Mouse (Mus musculus) testis, postnatal 10 days (tissue): ENCODE measurements around the gene Fbxl20.
"Not testable (repeated sequence)": the region's sequence is repeated elsewhere in the genome, so short reads cannot be mapped to it uniquely, and the experiment has no call there.

Source experiments
- DNase-seq: peaks from one replicate; pipeline ENCODE4 v3.0.0; 2021; ENCODE audit warnings: low spot score

Fbxl20 gene

DNA sequence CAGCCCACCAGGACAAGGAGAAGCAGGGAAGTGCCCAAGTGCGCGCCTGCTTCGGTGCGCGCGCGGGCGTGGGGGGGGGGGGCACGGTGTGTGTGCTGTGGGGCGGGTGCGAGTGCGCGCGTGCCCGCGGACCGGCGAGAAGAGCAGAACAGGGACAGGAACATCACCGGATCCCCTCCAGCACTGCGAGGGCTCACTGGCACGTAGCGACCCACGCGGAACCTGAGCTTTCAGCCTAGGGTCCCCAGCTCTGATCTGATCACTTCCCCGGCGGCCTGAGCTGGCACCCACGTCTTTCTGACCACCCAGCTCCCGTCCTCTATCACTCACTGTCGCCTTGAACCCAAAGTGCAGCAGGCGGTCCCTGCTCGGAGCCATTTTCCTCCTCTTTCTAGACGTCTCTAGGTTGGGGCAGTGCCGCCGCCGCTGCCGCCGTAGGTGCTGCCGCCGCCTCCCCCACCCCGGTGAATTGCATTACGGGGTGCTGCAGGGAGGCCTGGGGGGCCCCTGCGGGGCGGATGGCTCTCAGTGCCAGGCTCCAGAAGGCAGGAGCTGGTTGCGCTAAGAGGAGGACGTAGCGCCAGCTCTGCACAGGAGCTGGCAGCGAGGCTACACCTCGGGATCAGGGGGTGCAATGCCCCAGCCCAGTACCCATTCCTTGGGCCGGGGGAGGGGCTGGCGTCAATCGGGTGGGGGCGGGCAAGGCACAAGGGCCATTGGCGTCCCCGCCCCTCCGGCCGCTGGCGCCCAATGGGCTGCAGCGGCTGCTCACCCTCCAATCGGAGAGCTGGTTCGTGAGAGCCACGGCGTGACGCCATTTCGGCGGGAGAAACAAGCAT lies at the start of gene Fbxl20:
Fbxl20 (minus strand) TSS at position 618 of the 839 bp plus-strand sequence.
- peak; percentile 93 for DNase-seq

DNA sequence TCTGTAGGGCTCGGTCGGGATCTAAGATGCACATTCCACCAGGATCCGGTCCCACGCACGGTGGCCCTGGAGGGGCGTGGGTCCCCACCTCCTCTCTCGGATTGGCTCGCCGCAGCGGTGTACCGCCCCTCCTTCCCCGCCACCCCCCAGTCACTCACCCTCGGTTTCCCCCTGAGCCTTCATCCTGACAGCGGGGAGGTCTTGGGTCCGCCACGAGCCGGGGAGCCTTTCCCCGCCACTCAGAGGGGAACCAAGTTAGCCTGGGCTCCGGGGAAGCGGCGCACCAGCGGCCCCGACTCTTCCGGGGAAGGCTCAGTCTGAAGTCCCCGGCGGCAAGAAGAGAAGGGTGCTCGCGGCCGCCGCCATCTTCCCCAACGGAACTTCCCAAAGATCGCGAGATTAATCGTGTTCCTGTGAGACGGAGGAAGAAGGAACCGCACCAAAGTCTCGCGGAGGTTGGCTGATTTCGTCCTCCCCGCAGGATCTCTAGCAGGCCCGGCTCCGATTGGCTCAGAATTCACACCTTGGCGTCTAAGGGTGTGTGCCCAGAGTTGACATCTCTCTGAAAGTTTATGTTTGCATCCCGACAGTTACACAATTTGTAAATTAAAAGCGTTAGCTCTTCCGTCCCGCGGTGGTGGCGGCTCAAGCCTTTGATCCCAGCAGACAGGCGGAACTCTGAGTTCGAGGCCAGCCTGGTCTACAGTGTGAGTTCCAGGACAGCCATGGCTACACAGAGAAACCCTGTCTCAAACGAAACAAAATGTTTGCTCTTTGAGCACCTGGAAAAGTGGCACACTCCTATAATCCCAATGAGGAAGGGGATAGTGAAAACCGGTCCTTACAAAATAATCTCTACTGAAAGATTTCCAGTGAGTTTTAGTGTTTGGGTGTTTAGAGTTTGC lies 43.0 kb upstream of the Fbxl20 start, which contains the start of gene Med1:
Med1 (minus strand) TSS at position 393 of the 905 bp plus-strand sequence.
- DNase-seq: peak; percentile 89

DNA sequence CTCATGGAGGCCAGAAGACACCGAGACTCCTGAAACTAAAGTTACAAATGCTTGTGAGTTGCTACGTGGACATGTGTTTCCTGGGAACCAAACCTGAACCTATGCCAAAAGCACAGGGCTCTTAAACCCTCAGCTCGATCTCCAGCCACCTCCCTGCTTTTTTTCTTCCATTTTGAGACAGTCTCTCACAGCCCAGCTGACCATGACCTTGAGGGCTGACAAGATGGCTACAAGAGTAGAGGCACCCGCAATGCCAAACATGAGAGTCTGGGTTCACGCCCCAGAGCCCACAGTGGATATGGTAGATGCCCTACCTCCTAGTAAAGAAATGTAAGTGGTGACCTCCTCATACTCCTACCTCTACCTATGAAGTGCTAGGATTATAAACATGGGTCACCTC lies 40.6 kb upstream of the Fbxl20 start:
- no peak for DNase-seq

DNA sequence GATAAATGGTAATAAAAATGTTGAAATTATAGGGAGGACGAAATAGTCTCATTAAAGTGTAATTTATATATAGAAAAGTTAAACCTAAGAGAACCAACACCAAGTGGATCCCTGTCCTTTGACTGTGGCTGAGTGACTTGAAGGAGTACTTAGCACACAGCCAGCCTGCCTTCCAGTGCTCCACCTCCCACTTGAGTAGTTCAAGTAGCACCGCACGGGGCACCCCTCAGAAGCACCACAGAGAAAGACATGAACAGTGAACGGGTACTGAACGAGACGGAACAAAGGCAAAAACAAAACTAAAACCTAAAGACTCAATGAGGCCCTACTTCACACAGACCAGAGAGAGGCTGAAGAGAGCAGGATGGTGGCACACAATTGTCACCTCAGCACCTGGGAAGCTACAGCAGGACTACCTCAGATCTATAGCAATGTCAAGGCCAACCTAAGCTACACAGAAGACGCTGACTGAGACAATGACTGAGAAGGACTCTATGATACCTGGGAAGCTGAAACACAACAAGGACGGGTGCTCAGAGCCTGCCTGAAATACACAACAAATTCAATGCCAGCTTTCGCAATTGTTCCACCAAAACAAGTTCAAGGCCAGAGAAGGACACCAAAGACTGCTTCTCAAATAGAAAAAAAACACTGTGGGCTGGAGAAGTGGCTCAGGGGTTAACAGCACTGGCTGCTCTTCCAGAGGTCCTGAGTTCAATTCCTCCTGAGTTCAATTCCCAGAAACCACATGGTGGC lies 37.6 kb upstream of the Fbxl20 start:
- no peak for DNase-seq

GRCm38 (mm10) chr11:98182149-98182548 lies 31.9 kb upstream of the Fbxl20 start:
- DNase-seq: not testable (repeated sequence)

GRCm38 (mm10) chr11:98168400-98168799 lies 18.2 kb upstream of the Fbxl20 start:
- no peak for DNase-seq

- no peak for DNase-seq
Observed at GRCm38 (mm10) chr11:98155094-98155493, 4.9 kb upstream of the Fbxl20 start.

DNA sequence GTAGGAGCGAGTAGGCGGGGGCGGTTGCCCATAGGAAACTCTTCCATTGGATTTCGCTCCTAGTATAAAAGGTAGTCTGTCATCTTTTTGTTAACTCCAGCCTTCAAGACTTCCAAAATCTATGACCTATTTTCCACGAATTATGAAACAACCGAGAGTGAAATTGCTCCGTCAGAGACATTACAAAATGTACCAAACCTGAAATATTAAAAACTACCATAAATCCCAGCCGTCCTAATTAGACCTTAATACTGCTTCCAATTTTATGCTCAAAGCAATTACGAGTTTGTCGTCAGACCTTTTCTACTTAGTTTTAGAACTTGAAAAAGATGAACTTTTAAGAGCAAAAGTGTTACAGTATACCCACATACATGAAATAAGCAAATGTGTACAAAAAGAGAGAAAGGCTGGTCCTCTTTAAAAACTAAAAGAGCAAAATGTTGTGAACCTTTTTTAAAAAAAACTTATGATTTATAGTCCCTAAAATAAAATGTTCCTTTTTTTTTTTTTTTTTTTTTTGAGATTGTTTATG lies 488 bp upstream of the Fbxl20 start:
- DNase-seq: no peak

GRCm38 (mm10) chr11:98149304-98149750 lies 876 bp downstream of the Fbxl20 start:
- DNase-seq: peak; percentile 96

DNA sequence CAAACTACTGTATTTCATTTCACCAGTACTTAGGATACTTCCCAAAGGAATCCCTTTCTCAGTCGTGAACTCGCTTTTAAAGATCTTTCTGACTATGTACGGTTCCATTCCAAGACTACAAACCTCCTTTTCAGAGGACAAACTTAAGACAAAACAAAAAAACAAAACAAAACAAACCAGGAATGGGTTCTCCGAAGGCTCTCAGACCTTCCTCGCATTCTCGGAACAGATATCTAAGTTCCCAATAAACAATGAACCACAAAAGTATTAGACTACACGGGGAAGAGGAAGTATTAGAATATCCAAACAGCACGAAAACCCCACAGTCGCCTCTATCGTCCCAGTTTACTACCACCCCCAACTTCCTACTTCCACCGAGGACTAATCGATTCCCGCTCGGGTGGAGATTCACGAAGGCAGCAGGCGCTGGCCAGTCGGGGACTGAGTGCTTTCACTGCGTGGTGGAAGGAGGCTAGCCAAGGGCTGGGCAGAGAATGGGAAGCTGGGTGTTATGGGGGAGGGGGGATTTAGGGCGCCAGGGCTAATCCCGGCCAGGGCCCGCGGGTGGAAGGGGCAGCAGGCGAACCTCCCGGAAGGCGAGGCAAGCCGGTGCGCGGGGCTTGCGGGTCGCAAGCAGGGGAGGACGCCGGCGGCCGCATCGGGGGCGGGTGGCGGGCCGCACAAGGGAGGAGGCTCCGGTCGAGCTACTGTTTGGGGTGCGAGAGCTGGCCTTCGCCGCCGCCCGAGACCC lies 1.5 kb downstream of the Fbxl20 start:
- DNase-seq: peak; percentile 72

DNA sequence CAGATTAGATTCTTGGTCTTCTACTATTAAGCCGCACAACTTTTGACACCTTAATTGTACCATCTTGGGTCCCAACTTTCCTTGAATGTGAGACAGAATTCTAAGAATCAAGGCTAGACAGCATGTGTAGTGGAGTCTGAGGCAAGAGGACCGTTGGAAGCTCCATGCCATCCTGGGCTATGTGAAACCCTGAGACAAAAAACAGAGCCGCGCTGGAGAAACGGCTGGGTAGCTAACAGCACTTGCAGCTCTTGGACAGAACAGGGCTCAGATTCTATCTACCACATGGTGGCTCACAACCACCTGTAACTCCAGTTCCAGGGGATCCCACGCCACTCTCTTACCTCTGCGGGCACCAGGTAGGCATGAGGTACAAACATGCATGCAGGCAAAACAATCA lies 4.3 kb downstream of the Fbxl20 start:
- DNase-seq: no peak

- no peak for DNase-seq
Observed at GRCm38 (mm10) chr11:98142545-98142944, 7.7 kb downstream of the Fbxl20 start.

- DNase-seq: no peak
Observed at GRCm38 (mm10) chr11:98138894-98139293, 11.3 kb downstream of the Fbxl20 start.

DNA sequence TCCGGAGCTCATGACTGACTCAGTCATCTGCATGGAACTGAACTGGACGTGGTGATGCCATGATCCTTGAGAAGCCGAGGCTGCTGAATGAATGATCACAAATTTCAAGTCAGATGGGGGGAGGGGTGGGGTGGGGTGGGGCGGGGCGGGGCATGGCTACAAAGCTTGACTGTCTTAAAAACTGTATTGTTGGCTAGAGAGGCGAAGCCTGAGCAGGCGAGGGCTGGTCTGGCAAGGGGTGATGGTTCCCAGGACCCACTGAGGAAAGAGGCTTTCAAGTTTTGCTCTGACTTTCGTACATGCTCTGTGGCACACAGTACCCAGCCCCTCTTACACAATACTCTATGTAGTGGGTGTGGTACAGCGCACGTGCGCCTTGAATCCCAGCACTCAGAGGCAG lies 12.4 kb downstream of the Fbxl20 start:
- DNase-seq: no peak

GRCm38 (mm10) chr11:98134951-98135350 lies 15.3 kb downstream of the Fbxl20 start:
- DNase-seq: no peak

DNA sequence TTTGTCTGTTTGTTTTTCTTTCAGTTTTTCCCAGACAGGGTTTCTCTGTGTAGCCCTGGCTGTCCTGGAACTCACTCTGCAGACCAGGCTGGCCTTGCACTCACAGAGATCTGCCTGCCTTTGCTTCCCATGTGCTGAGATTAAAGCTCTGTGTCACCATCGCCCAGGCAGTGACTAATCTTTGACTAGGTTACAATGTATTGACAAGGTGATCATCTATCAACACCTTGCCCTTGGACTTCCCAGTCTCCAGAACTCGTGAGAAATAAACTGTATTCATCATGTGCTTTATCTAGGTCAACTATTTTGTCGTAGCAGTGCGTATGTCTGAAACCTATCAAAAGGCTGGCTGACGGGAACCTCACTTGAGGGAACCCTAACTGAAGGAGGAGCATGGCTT lies 26.8 kb downstream of the Fbxl20 start:
- no peak for DNase-seq

DNA sequence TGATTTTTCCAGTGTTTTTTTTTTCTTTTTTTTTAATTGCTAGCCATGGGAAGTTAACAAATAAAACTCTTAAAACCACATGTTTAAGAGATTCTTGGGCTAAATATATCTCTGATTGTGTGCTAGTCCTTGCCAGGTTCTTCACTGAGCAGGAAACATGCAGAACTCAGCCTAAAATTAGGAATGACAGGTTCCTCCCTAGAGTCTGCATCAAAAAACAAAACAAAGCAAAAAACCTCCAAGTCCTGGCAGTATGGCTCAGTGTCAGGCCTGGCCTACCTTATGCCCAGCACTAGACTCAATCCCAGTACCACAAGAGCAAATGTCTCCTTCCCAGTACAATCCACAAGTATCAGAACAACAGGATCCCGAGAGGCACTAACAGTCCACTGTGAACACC lies 35.8 kb downstream of the Fbxl20 start:
- DNase-seq: no peak

DNA sequence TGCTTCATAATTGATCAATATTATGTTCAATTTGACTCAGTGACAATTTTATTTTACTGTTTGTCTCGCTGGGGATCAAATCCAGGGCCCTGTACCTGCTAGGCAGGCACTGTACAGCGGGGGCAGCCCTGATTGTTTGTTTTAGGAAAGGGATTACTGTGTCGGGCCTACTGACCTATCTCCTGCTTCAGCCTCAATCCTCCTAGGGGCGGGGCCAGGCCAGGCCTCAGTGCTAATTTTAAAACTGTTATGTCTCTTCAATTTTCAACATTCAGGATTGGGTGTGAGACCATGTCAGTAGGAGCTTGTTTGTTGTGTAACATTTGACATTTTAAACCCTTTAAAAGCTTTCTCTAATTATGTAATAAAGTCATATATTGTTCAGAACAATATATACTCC lies 36.7 kb downstream of the Fbxl20 start:
- DNase-seq: no peak

DNA sequence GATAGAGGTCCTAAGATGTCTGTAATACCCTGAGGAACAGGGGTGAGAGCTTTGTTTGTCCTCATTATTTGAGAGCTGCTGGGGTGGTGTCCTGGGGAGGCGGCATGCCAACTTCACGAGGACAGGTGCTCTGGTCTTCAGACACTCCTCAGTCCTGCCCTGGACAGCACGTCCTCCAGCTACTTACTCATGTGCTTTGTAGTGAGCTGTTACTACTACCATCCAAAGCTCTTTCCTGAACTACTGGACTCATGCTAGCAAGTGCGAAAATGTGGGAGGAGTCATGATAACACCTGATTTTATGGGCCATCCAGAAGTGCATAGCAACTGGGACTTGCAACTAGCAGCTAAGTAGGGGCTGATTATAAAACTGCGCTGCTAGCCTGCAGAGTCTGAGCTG lies 40.5 kb downstream of the Fbxl20 start:
- DNase-seq: no peak

- no peak for DNase-seq
Observed at GRCm38 (mm10) chr11:98101332-98101731, 48.9 kb downstream of the Fbxl20 start.

GRCm38 (mm10) chr11:98090583-98090982 lies 59.6 kb downstream of the Fbxl20 start:
- no peak for DNase-seq
